Mouse (Mus musculus) forebrain, postnatal 0 days (tissue): ENCODE measurements around the gene Cc2d2b. TPM values are rescaled to one million over a fixed set of nuclear protein-coding genes. Genes with fewer than 3 reads are reported as not detected.

Experiments
- ATAC-seq: fragments of 200-750 bp; cut with Nextera tagmentation; 2 replicates; pipeline ENCODE4 v1.8.0; 2017; ENCODE audit warnings: mild to moderate bottlenecking, moderate library complexity
- DNase-seq: peaks from one replicate; pipeline ENCODE4 v3.0.0-alpha.2; 2015
- H3K27ac ChIP-seq: fragments of 300-500 bp; sonication (generic); 2 replicates; pipeline ENCODE4 v1.5.1; 2014; ENCODE audit warnings: low read depth, mild to moderate bottlenecking, antibody characterized with exemption, low read length, moderate library complexity, mixed read lengths
- H3K27me3 ChIP-seq: fragments of 300-500 bp; sonication (generic); 2 replicates; pipeline ENCODE4 v1.6.1; 2014; ENCODE audit warnings: mild to moderate bottlenecking, low read length, mixed read lengths; ENCODE audit not compliant: insufficient read depth
- H3K36me3 ChIP-seq: fragments of 300-500 bp; sonication (generic); 2 replicates; pipeline ENCODE4 v1.6.1; 2014; ENCODE audit warnings: mild to moderate bottlenecking, moderate library complexity; ENCODE audit not compliant: insufficient read depth
- H3K4me1 ChIP-seq: fragments of 300-500 bp; sonication (generic); 2 replicates; pipeline ENCODE4 v1.6.1; 2014; ENCODE audit warnings: antibody characterized with exemption; ENCODE audit not compliant: insufficient read depth
- H3K4me2 ChIP-seq: fragments of 300-500 bp; sonication (generic); 2 replicates; pipeline ENCODE4 v1.6.1; 2014; ENCODE audit warnings: low read depth, mild to moderate bottlenecking, moderate library complexity
- H3K4me3 ChIP-seq: fragments of 300-500 bp; sonication (generic); 2 replicates; pipeline ENCODE4 v1.5.1; 2014; ENCODE audit warnings: low read depth, low read length, mixed read lengths
- H3K9ac ChIP-seq: fragments of 300-500 bp; sonication (generic); 2 replicates; pipeline ENCODE4 v1.6.1; 2014; ENCODE audit warnings: mild to moderate bottlenecking
- H3K9me3 ChIP-seq: fragments of 300-500 bp; sonication (generic); 2 replicates; pipeline ENCODE4 v1.6.1; 2016; ENCODE audit warnings: low read length
- CTCF ChIP-seq: sonication (generic); IDR thresholded peaks from 2 replicates; pipeline ENCODE4 v1.5.1; 2016; ENCODE audit warnings: antibody characterized with exemption, control low read depth, low read depth
- WGBS: fragments of 180-500 bp; shearing (Covaris S2); extraction: QIAGEN DNeasy Blood & Tissue Kit; methylation state at CpG from one replicate; pipeline ENCODE4 v1.1.7; 2014; 5-methylcytosine and 5-hydroxymethylcytosine counted together
- polyA plus RNA-seq: library from polyadenylated mRNA; unstranded; fragments of >200 nt; fragmentation: Nextera tagmentation; extraction: Ambion mirVana; gene quantifications from 2 replicates; pipeline ENCODE4 v1.2.1, GENCODE M21; 2015
- total RNA-seq: library from RNA; depleted of rRNA; stranded (reverse); fragments of >200 nt; gene quantifications from 2 replicates; pipeline ENCODE4 v1.2.3, GENCODE M21; 2014; rRNA removed

Gene Cc2d2b
- total RNA-seq, result 0.24 and 1.7 TPM in 2 replicates
- polyA plus RNA-seq, result 0.28 and 0.38 TPM in 2 replicates

DNA sequence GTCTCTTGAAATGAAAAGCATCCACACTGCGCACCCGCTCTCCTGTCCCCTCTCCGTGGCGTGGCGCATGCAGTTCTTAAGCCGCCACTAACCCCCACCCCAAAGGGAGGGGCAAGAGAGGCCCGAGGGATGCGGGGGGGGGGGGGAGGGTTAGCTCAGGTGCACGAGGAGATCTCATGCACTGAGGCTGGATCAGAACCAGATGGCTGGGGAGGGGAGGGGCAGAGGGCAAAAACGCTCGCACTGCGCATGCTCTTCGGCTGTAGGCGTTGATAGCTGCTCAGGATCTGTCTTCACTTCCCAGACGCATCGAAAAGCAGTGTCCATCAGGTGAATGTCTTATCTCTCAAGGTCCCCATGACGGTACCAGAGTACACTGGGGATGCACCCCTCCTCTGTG lies at the start of gene Cc2d2b:
Gene Cc2d2b (plus strand): TSS at position 195 of the 400 bp plus-strand sequence.
- 70% methylated on average over 16 of the region's 17 CpGs for WGBS
- no peak within 1 kb of the TSS for H3K4me3 ChIP-seq
- no peaks in the 10 kb centered on the region for H3K9me3 ChIP-seq
- H3K4me2 ChIP-seq, result no peak within 1 kb of the TSS
- ATAC-seq (no peak), DNase-seq (no peak)
- H3K27ac ChIP-seq, result no peak within 1 kb of the TSS
- no peaks in the 10 kb centered on the region for H3K36me3 ChIP-seq
- no peak for TF ChIP-seq CTCF
- no peaks in the 10 kb centered on the region for H3K4me1 ChIP-seq
- H3K9ac ChIP-seq, result no peak within 1 kb of the TSS
- no peaks in the 10 kb centered on the region for H3K27me3 ChIP-seq

DNA sequence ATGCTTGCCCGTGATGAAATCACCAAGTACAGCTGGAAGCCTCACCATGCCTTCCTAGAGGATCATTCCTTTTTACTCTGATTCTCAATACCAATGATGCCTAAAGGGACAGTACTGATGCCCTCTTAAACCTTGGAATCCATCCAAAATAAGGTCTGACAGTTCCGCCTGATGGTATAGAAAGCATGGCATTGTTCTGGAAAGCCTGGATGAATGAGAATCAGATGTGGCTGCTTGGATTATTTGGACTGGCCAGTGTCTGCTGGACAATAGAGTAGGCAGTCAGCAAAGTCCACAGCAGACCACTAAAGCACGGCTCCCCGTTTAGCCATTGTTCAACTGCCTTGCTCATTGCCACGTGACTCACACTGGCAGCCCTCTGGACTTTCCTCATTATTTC lies 48.7 kb upstream of the Cc2d2b start:
- Histone ChIP-seq H3K4me3 (no peak overlapping the region), H3K4me1 (no peaks in the 10 kb centered on the region), H3K27ac (no peak overlapping the region), H3K9me3 (no peaks in the 10 kb centered on the region), H3K36me3 (no peaks in the 10 kb centered on the region), H3K9ac (no peak overlapping the region), H3K27me3 (no peaks in the 10 kb centered on the region), H3K4me2 (no peak overlapping the region)
- DNase-seq (no peak), ATAC-seq (no peak)
- no peak for TF ChIP-seq CTCF
- 24% methylated on average over 5 of the region's 5 CpGs for WGBS

DNA sequence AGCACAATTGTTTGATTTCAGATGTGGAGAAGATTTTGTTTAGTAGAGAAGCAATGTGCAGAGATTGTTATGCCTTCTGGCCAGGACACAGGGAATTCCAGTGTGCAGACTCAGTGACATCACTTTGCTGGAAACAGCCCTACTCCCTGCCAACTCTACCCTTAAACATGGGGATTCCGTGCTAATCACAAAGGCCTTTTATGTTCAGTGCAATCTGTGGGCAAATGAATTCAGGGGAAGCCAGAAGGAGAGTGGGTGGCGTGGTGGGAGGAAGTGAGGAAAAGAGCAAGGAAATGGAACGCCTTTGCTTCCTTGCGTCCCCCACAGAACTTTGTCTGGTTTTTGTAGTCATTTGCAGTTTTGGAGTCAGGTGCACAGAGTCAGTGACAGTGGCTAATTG lies 46.1 kb upstream of the Cc2d2b start:
- H3K4me2 ChIP-seq, result no peak overlapping the region
- no peaks in the 10 kb centered on the region for H3K27me3 ChIP-seq
- no peaks in the 10 kb centered on the region for H3K9me3 ChIP-seq
- WGBS, result 33% methylated on average over 4 of the region's 4 CpGs
- TF ChIP-seq CTCF, result no peak
- no peaks in the 10 kb centered on the region for H3K36me3 ChIP-seq
- H3K9ac ChIP-seq, result no peak overlapping the region
- ATAC-seq, result peak; percentile 84
- H3K4me3 ChIP-seq, result no peak overlapping the region
- H3K4me1 ChIP-seq, result no peaks in the 10 kb centered on the region
- H3K27ac ChIP-seq, result no peak overlapping the region
- DNase-seq, result peak; percentile 24

DNA sequence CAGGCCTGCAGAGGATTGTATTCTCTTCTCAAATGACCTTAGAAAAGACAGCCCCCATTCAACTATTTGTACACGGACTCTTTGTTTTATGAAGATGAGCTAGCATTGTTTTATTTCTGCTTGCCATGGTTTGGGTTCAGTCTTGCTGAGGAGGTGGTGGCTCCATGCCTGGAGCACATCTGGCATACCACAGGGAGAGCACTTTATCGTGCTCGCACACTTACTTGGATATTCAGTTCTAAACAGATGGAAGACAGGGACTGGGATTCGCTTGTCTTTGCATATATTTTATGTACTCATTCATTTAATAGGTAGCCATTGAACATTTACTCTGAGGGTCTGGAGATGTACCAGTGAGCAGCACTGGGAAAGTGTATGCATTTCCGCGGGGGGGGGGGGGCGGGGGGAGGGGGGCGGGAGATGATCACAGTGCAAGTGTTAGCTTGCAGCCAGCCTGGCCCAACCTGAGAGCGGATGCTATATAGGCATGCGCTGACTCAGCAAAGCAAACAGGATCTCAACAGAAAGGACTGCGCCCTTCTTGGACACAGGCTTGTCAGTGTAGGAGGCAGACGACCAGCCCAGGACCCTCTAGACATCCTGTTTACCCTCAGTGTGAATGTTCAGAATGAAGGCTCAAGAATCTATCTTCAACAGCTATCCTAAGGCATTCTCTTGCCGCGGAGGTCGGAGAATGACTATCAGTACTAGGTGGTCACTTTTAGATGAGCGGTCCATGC lies 35.5 kb upstream of the Cc2d2b start:
- WGBS, result 79% methylated on average over 15 of the region's 16 CpGs
- no peaks in the 10 kb centered on the region for H3K27me3 ChIP-seq
- H3K4me1 ChIP-seq, result no peaks in the 10 kb centered on the region
- no peak overlapping the region for H3K27ac ChIP-seq
- H3K36me3 ChIP-seq, result no peaks in the 10 kb centered on the region
- H3K4me3 ChIP-seq, result no peak overlapping the region
- no peaks in the 10 kb centered on the region for H3K9me3 ChIP-seq
- no peak for ATAC-seq
- H3K4me2 ChIP-seq, result no peak overlapping the region
- H3K9ac ChIP-seq, result no peak overlapping the region
- TF ChIP-seq CTCF, result no peak
- DNase-seq, result no peak

DNA sequence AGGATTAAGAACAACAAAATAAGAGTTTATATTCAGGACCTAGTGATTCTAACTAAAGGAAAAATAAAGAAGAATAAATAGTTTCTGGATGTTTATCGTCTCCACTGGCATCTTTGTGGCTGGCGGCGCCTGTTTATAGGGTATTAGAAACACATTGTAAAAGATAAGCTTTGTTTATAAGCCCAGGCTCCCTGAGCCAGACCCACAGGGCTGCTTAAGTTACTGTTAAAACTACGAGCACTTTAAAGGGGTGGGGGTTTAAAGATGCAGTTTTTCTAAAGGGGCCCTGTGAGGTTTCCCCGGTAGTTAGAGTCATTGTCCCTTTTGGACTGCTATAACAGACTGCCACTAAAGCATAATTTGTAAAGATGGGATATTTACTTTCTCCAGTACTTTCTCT lies 33.9 kb upstream of the Cc2d2b start:
- H3K9ac ChIP-seq, result no peak overlapping the region
- no peak overlapping the region for H3K4me3 ChIP-seq
- no peak overlapping the region for H3K27ac ChIP-seq
- H3K9me3 ChIP-seq, result no peaks in the 10 kb centered on the region
- no peak overlapping the region for H3K4me2 ChIP-seq
- no peaks in the 10 kb centered on the region for H3K27me3 ChIP-seq
- 72% methylated on average over 5 of the region's 5 CpGs for WGBS
- H3K4me1 ChIP-seq, result no peaks in the 10 kb centered on the region
- ATAC-seq (no peak), DNase-seq (no peak)
- no peak for TF ChIP-seq CTCF
- no peaks in the 10 kb centered on the region for H3K36me3 ChIP-seq

DNA sequence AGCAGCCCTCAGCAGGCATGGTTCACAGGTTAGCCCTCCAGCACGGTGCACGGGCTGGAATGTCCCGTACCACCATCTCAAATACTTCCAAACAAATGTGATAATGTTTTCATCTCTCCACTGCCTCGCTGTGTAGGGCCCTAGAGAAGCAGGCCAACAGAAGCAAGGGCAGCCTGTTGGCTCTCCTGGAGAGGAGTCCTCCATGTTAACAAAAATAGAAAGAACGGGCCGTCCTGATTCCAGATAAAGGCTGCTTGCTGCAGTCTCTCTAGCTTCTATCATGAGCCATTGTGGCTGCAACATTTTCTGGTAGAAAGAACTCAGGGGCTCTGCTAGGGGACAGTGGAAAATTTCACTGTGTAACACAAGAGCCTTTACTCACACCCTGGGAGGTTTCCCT lies 31.6 kb upstream of the Cc2d2b start:
- 82% methylated on average over 6 of the region's 6 CpGs for WGBS
- H3K9me3 ChIP-seq, result no peaks in the 10 kb centered on the region
- no peaks in the 10 kb centered on the region for H3K27me3 ChIP-seq
- ATAC-seq (no peak), DNase-seq (no peak)
- no peak overlapping the region for H3K4me2 ChIP-seq
- no peak overlapping the region for H3K4me3 ChIP-seq
- no peak for TF ChIP-seq CTCF
- H3K27ac ChIP-seq, result no peak overlapping the region
- H3K36me3 ChIP-seq, result no peaks in the 10 kb centered on the region
- no peaks in the 10 kb centered on the region for H3K4me1 ChIP-seq
- no peak overlapping the region for H3K9ac ChIP-seq

DNA sequence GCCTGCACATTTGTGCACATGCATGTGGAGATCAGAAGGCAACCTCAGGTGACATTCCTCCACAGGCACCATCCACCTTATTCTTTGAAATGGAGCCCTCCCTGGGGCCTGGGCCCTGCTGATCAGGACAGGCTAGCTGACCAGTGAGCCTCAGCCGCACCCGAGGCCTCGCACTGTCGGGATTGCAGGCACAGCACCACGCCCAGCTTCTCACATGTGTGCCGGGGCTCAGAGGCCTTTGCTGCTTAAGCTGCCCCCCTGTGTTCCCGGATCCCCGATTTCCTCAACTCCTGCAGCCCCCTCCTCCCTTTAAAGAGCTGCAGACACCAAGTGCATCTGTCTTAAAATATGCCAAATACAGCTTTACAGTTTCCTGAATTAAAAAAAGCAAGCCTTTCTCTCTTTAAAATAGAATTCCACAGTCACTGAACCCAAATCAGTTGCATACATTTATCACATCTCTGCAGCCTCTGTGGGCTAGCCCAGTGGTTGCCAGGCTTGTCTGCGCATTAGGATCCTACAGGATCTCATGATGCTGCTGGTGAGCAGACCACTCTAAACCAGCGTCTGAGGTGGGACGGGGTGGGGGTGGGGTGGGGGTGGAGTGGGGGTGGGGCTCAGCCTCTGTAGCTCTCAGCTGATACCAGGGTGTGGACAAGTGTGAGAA lies 29.0 kb upstream of the Cc2d2b start:
- WGBS, result 63% methylated on average over 11 of the region's 11 CpGs
- TF ChIP-seq CTCF, result no peak
- no peak overlapping the region for H3K27ac ChIP-seq
- 0 out of 2 replicates have a peak, but pooled peaks have one; percentile 12 for ATAC-seq
- no peak overlapping the region for H3K9ac ChIP-seq
- H3K4me2 ChIP-seq, result no peak overlapping the region
- no peaks in the 10 kb centered on the region for H3K36me3 ChIP-seq
- no peaks in the 10 kb centered on the region for H3K9me3 ChIP-seq
- H3K27me3 ChIP-seq, result no peaks in the 10 kb centered on the region
- H3K4me3 ChIP-seq, result no peak overlapping the region
- no peak for DNase-seq
- no peaks in the 10 kb centered on the region for H3K4me1 ChIP-seq
